Mouse (Mus musculus) liver, embryonic 15.5 days (tissue): ENCODE results near the gene Ccl22. TPM values are rescaled to one million over a fixed set of nuclear protein-coding genes. Genes with fewer than 3 reads are reported as not detected.
A peak's percentile ranks its signal among the peaks of the same experiment; 100 is the strongest.

Source experiments
- ATAC-seq: fragments of 200-750 bp; cut with Nextera tagmentation; 2 replicates; pipeline ENCODE4 v1.8.0; 2017; ENCODE audit warnings: moderate number of reproducible peaks, mild to moderate bottlenecking, moderate library complexity; ENCODE audit not compliant: insufficient read depth
- H3K27ac ChIP-seq: fragments of 300-500 bp; sonication (generic); replicated peaks from 2 replicates; pipeline ENCODE4 v1.5.1; 2015; ENCODE audit warnings: mild to moderate bottlenecking, inconsistent platforms
- H3K27me3 ChIP-seq: fragments of 300-500 bp; sonication (generic); 2 replicates; pipeline ENCODE4 v1.6.1; 2015; ENCODE audit warnings: mild to moderate bottlenecking, inconsistent platforms
- H3K36me3 ChIP-seq: fragments of 300-500 bp; sonication (generic); replicated peaks from 2 replicates; pipeline ENCODE4 v1.6.1; 2015; ENCODE audit warnings: moderate library complexity, mild to moderate bottlenecking, inconsistent platforms
- H3K4me1 ChIP-seq: fragments of 300-500 bp; sonication (generic); replicated peaks from 2 replicates; pipeline ENCODE4 v1.6.1; 2015; ENCODE audit warnings: inconsistent platforms
- H3K4me2 ChIP-seq: fragments of 300-500 bp; sonication (generic); 2 replicates; pipeline ENCODE4 v1.6.1; 2015; ENCODE audit warnings: moderate library complexity, mild to moderate bottlenecking, inconsistent platforms
- H3K4me3 ChIP-seq: fragments of 300-500 bp; sonication (generic); replicated peaks from 2 replicates; pipeline ENCODE4 v1.5.1; 2015; ENCODE audit warnings: mild to moderate bottlenecking, inconsistent platforms
- H3K9ac ChIP-seq: fragments of 300-500 bp; sonication (generic); 2 replicates; pipeline ENCODE4 v1.6.1; 2015; ENCODE audit warnings: moderate library complexity, mild to moderate bottlenecking, inconsistent platforms
- H3K9me3 ChIP-seq: fragments of 300-500 bp; sonication (generic); replicated peaks from 2 replicates; pipeline ENCODE4 v1.6.1; 2016; ENCODE audit warnings: inconsistent platforms
- WGBS: fragments of 180-500 bp; shearing (Covaris S2); methylation state at CpG from one replicate; pipeline ENCODE4 v1.1.7; 2015; ENCODE audit warnings: mixed read lengths; ENCODE audit not compliant: insufficient replicate concordance; 5-methylcytosine and 5-hydroxymethylcytosine counted together
- polyA plus RNA-seq: library from polyadenylated mRNA; unstranded; fragments of >200 nt; fragmentation: Nextera tagmentation; extraction: Ambion mirVana; gene quantifications from 2 replicates; pipeline ENCODE4 v1.2.1, GENCODE M21; 2015

The Ccl22 gene
- polyA plus RNA-seq, 1 experiment from 2014 or later: 0.37 TPM

GRCm38 (mm10) chr8:94705581-94706245, 39.7 kb upstream of the Ccl22 start:
- no peak overlapping the region for H3K4me3 ChIP-seq
- H3K4me2 ChIP-seq: no peak overlapping the region
- no peaks in the 10 kb centered on the region for H3K9me3 ChIP-seq
- H3K36me3 ChIP-seq: no peaks in the 10 kb centered on the region
- ATAC-seq: no peak
- 58% methylated on average over 10 of the region's 10 CpGs for WGBS
- H3K4me1 ChIP-seq: peaks cover 43% of the 10 kb centered on the region
- H3K27me3 ChIP-seq: peaks cover 39% of the 10 kb centered on the region
- no peak overlapping the region for H3K9ac ChIP-seq
- H3K27ac ChIP-seq: no peak overlapping the region

GRCm38 (mm10) chr8:94706732-94707395, 38.5 kb upstream of the Ccl22 start:
- Histone ChIP-seq H3K27me3 (peaks cover 49% of the 10 kb centered on the region), H3K36me3 (no peaks in the 10 kb centered on the region), H3K4me3 (no peak overlapping the region), H3K4me2 (no peak overlapping the region), H3K9me3 (no peaks in the 10 kb centered on the region), H3K27ac (no peak overlapping the region), H3K4me1 (peaks cover 43% of the 10 kb centered on the region), H3K9ac (no peak overlapping the region)
- WGBS: 64% methylated on average over 9 of the region's 9 CpGs
- no peak for ATAC-seq

GRCm38 (mm10) chr8:94710336-94710735, 35.1 kb upstream of the Ccl22 start:
- no peak overlapping the region for H3K9ac ChIP-seq
- H3K36me3 ChIP-seq: no peaks in the 10 kb centered on the region
- H3K27ac ChIP-seq: no peak overlapping the region
- 54% methylated on average over 8 of the region's 8 CpGs for WGBS
- peaks cover 19% of the 10 kb centered on the region for H3K4me1 ChIP-seq
- no peak overlapping the region for H3K4me2 ChIP-seq
- no peak overlapping the region for H3K4me3 ChIP-seq
- no peaks in the 10 kb centered on the region for H3K9me3 ChIP-seq
- no peak for ATAC-seq
- H3K27me3 ChIP-seq: peaks cover 78% of the 10 kb centered on the region

- peaks cover 80% of the 10 kb centered on the region for H3K27me3 ChIP-seq
- WGBS: 9% methylated on average over 5 of the region's 5 CpGs
- no peak overlapping the region for H3K4me3 ChIP-seq
- no peaks in the 10 kb centered on the region for H3K36me3 ChIP-seq
- no peak for ATAC-seq
- H3K4me1 ChIP-seq: peaks cover 10% of the 10 kb centered on the region
- 0 out of 2 replicates have a peak overlapping the region, but pooled peaks have one; percentile 1 for H3K4me2 ChIP-seq
- no peak overlapping the region for H3K9ac ChIP-seq
- no peak overlapping the region for H3K27ac ChIP-seq
- no peaks in the 10 kb centered on the region for H3K9me3 ChIP-seq
Measured at GRCm38 (mm10) chr8:94711160-94711718, 34.2 kb upstream of the Ccl22 start.

GRCm38 (mm10) chr8:94714556-94714955, 30.8 kb upstream of the Ccl22 start:
- peaks cover 77% of the 10 kb centered on the region for H3K27me3 ChIP-seq
- no peak for ATAC-seq
- H3K9me3 ChIP-seq: no peaks in the 10 kb centered on the region
- H3K4me3 ChIP-seq: no peak overlapping the region
- H3K36me3 ChIP-seq: no peaks in the 10 kb centered on the region
- H3K4me1 ChIP-seq: no peaks in the 10 kb centered on the region
- no peak overlapping the region for H3K27ac ChIP-seq
- 41% methylated on average over 5 of the region's 5 CpGs for WGBS
- H3K9ac ChIP-seq: no peak overlapping the region
- no peak overlapping the region for H3K4me2 ChIP-seq

- no peak overlapping the region for H3K9ac ChIP-seq
- 59% methylated on average over 3 of the region's 3 CpGs for WGBS
- H3K27ac ChIP-seq: no peak overlapping the region
- no peak overlapping the region for H3K4me2 ChIP-seq
- H3K9me3 ChIP-seq: no peaks in the 10 kb centered on the region
- no peak overlapping the region for H3K4me3 ChIP-seq
- H3K36me3 ChIP-seq: no peaks in the 10 kb centered on the region
- ATAC-seq: no peak
- H3K4me1 ChIP-seq: no peaks in the 10 kb centered on the region
- peaks cover 73% of the 10 kb centered on the region for H3K27me3 ChIP-seq
Measured at GRCm38 (mm10) chr8:94715871-94716270, 29.5 kb upstream of the Ccl22 start.

- WGBS: 65% methylated on average over 1 of the region's 1 CpGs
- Histone ChIP-seq H3K27me3 (peaks cover 68% of the 10 kb centered on the region), H3K4me1 (no peaks in the 10 kb centered on the region), H3K4me2 (no peak overlapping the region), H3K36me3 (no peaks in the 10 kb centered on the region), H3K27ac (no peak overlapping the region), H3K9me3 (no peaks in the 10 kb centered on the region), H3K4me3 (no peak overlapping the region), H3K9ac (no peak overlapping the region)
- ATAC-seq: no peak
Measured at GRCm38 (mm10) chr8:94716841-94717240, 28.5 kb upstream of the Ccl22 start.

- Histone ChIP-seq H3K9me3 (no peaks in the 10 kb centered on the region), H3K9ac (no peak overlapping the region), H3K27me3 (peaks cover 5% of the 10 kb centered on the region), H3K27ac (no peak overlapping the region), H3K4me3 (no peak overlapping the region), H3K4me1 (peaks cover 19% of the 10 kb centered on the region), H3K4me2 (no peak overlapping the region), H3K36me3 (no peaks in the 10 kb centered on the region)
- WGBS: 66% methylated on average over 5 of the region's 5 CpGs
- ATAC-seq: no peak
Measured at GRCm38 (mm10) chr8:94725998-94726397, 19.4 kb upstream of the Ccl22 start.

GRCm38 (mm10) chr8:94729301-94729700, 16.1 kb upstream of the Ccl22 start:
- ATAC-seq: peak; percentile 30
- Histone ChIP-seq H3K27ac (peak overlapping the region; percentile 73), H3K9me3 (no peaks in the 10 kb centered on the region), H3K4me1 (peaks cover 45% of the 10 kb centered on the region), H3K27me3 (no peaks in the 10 kb centered on the region), H3K4me2 (peak overlapping the region; percentile 27), H3K9ac (no peak overlapping the region; the same call in 1 of the 2 replicates), H3K36me3 (no peaks in the 10 kb centered on the region), H3K4me3 (no peak overlapping the region)
- WGBS: 48% methylated on average over 4 of the region's 4 CpGs

GRCm38 (mm10) chr8:94733821-94734465, 11.4 kb upstream of the Ccl22 start:
- H3K4me3 ChIP-seq: peak overlapping the region; percentile 29
- H3K4me2 ChIP-seq: peak overlapping the region; percentile 72
- peak overlapping the region; percentile 67 for H3K9ac ChIP-seq
- no peaks in the 10 kb centered on the region for H3K36me3 ChIP-seq
- H3K9me3 ChIP-seq: no peaks in the 10 kb centered on the region
- peak overlapping the region; percentile 100 for H3K27ac ChIP-seq
- 25% methylated on average over 5 of the region's 5 CpGs for WGBS
- peak; percentile 98 for ATAC-seq
- peaks cover 6% of the 10 kb centered on the region for H3K27me3 ChIP-seq
- peaks cover 71% of the 10 kb centered on the region for H3K4me1 ChIP-seq

GRCm38 (mm10) chr8:94734735-94735350, 10.5 kb upstream of the Ccl22 start:
- Histone ChIP-seq H3K9ac (peak overlapping the region; percentile 67), H3K4me1 (peaks cover 62% of the 10 kb centered on the region), H3K27me3 (peaks cover 12% of the 10 kb centered on the region), H3K36me3 (no peaks in the 10 kb centered on the region), H3K27ac (peak overlapping the region; percentile 100), H3K4me2 (peak overlapping the region; percentile 72), H3K4me3 (no peak overlapping the region), H3K9me3 (no peaks in the 10 kb centered on the region)
- ATAC-seq: no peak
- 71% methylated on average over 7 of the region's 7 CpGs for WGBS
